Mouse (Mus musculus) mature B cell (primary cell): ENCODE measurements around the gene P2ry6.

Experiments
- in situ Hi-C: fragments of 300-500 bp; cut with MboI; formaldehyde crosslinking; loops from 2 replicates; pipeline ENCODE4 v1.14.3; 2019

The P2ry6 gene

GRCm38 (mm10) chr7:100974135-100974903 is at the start of gene P2ry6:
Gene P2ry6, minus strand, starts transcription at chr7:100974649.
- in situ Hi-C loops = no loop called here

GRCm38 (mm10) chr7:101017492-101017891 is 43.0 kb upstream of the P2ry6 start:
- in situ Hi-C loops = no loop called here

- in situ Hi-C loops = no loop called here
Observed at GRCm38 (mm10) chr7:101017021-101017461, 42.6 kb upstream of the P2ry6 start.

- in situ Hi-C loops = no loop called here
Observed at GRCm38 (mm10) chr7:101014985-101015384, 40.5 kb upstream of the P2ry6 start.

DNA sequence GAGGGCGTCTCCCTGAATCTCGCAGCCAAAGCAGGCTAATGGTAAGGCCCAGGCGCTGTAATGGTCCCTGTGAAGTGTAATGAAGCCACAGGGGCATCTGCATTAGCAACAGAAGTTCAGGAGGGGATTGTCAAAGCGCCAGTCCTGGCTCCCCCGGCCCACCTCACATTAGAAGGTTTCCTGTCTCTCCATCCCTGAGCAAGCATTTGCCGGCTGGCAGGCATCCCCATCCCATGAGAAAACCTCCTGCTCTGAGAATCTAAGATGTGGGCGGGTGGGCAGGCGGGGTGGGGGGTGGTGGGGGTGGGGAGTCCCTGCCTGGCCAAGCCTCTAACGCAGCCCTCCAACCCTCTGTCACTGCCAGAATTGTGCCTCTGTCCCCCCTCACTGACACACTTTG is 39.6 kb upstream of the P2ry6 start:
- in situ Hi-C loops = no loop called here

- in situ Hi-C loops = no loop called here
Observed at GRCm38 (mm10) chr7:101012541-101012940, 38.1 kb upstream of the P2ry6 start, which contains the start of gene P2ry2. Gene P2ry2, minus strand, starts transcription at chr7:101012866.

- in situ Hi-C loops = no loop called here
Observed at GRCm38 (mm10) chr7:101011681-101012367, 37.4 kb upstream of the P2ry6 start.

- in situ Hi-C loops = no loop called here
Observed at GRCm38 (mm10) chr7:101010741-101011140, 36.3 kb upstream of the P2ry6 start.

DNA sequence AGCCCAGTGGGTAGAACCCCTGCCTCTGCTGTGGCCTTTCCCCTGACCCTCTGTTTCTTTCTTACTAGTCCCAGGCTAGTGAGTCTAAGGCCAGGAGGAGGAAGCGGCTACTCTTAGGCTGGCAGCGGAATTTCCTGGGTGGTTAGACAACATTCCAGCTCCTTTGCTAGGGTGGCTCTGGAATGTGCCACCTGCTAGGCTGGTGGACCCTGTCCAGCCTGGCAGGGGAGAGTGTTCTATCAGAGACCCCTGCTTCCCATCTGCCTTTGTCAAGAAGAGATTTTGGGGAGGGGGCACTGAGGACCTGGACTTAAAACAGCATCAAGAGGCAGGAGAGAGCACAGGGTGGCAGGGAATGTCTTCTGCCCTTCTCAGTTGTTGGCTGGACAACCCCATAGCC is 31.8 kb upstream of the P2ry6 start:
- in situ Hi-C loops = no loop called here

DNA sequence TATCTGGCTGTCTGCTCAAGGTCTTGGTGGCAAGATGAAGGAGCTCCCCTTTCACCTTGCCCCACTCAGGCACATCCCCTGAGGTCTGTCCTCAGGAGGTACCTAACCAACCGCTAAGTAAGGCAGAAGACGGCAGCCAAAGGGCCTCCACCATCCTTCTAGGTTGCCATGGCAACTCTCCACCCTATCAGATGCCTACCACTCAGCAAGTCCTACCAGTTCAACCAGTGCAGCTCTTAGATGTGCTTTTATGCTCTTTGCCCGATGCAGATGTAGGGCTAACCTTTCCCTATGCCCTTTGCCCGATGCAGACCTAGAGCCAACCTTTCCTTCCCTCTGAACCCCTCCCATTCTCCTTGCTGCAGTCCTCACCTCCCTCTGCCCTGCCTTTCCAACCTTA is 30.7 kb upstream of the P2ry6 start:
- in situ Hi-C loops = no loop called here

- in situ Hi-C loops = no loop called here
Observed at GRCm38 (mm10) chr7:101003442-101004326, 29.2 kb upstream of the P2ry6 start.

- in situ Hi-C loops = no loop called here
Observed at GRCm38 (mm10) chr7:101002274-101002673, 27.8 kb upstream of the P2ry6 start.

- in situ Hi-C loops = no loop called here
Observed at GRCm38 (mm10) chr7:100999623-101000022, 25.2 kb upstream of the P2ry6 start.

- in situ Hi-C loops = no loop called here
Observed at GRCm38 (mm10) chr7:100998578-100998960, 24.1 kb upstream of the P2ry6 start.

- in situ Hi-C loops = no loop called here
Observed at GRCm38 (mm10) chr7:100997951-100998577, 23.6 kb upstream of the P2ry6 start.

- in situ Hi-C loops = no loop called here
Observed at GRCm38 (mm10) chr7:100997215-100997614, 22.8 kb upstream of the P2ry6 start.

DNA sequence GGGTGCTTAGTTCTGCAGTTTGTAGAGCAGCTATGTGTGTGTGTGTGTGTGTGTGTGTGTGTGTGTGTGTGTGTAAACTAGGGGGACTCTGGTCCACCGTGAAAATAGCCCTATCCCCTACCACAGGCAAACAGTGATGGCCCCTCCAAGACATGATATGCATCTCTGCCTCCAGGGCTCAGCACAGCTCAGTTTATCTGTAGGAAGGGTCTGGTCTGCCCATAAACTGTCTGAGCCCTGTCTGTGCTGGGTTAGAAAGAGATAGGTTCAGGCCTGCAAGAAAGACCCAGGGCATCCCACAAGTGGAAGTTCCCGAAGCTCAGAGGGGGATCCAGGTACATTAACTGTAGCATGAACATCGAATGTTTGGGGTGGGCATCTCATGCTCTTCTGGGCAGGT is 21.5 kb upstream of the P2ry6 start:
- in situ Hi-C loops = no loop called here

DNA sequence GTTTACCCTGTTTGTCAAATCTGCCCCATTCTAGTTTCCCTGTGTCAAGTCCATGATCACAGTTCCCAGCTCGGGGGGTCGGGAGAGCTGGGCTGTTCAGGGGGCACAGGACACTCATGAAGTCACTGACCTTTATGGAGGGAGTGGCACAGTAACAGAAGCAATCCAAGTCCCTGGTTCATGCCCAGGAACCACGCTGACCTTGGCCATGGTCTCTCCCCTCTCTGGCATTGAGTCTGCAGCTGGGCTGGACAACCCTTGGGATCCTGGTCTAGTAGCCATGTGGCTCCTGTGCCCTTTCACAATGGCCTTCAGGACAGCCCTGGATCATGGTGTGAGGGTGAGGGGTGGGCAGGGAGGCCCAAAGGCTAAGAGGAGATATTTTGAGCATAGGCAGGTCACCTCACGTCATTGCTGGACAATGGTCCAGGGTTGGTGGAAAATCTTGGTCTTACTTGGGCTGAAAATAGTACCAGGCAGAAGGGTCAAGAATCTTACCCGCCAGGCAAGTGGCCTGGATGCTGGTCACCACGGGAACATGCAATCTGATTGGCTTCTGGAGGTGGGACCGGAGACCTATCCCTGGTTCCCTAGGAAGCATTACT is 20.9 kb upstream of the P2ry6 start:
- in situ Hi-C loops = no loop called here

DNA sequence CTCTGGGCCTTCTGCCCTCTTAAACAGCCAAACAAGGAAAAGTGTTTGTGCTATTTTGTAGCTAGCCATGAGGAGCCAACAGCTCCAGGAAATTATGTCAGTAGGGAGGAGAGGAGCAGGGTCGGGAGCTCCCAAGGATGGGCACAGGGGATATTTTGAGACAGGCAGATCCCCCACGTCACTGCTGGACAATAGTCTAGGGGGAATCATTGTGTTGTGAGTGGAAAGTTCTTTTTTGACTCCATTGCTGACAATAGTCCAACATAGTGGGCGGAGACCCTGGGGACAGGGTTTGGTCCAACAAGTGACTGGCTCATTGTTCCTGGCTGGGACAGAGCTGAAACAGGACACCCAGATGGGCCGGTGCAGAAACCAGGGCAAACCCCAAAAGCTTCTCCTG is 18.7 kb upstream of the P2ry6 start:
- in situ Hi-C loops = no loop called here

- in situ Hi-C loops = no loop called here
Observed at GRCm38 (mm10) chr7:100991972-100992371, 17.5 kb upstream of the P2ry6 start.

- in situ Hi-C loops = no loop called here
Observed at GRCm38 (mm10) chr7:100990636-100991311, 16.3 kb upstream of the P2ry6 start.
